Mouse (Mus musculus) myocyte (in vitro differentiated cells): ENCODE measurements around the gene Akr1c14. TPM values are rescaled to one million over a fixed set of nuclear protein-coding genes. Genes with fewer than 3 reads are reported as not detected.

Source experiments
- H3K27me3 ChIP-seq: one replicate; pipeline ENCODE4 v1.6.1; 2011; ENCODE audit not compliant: control insufficient read depth, insufficient read depth, insufficient read length
- H3K36me3 ChIP-seq: one replicate; pipeline ENCODE4 v1.6.1; 2011; ENCODE audit not compliant: control insufficient read depth, insufficient read depth
- H3K4me2 ChIP-seq: one replicate; pipeline ENCODE4 v1.6.1; 2011; ENCODE audit warnings: low read depth, control low read depth
- H3K4me3 ChIP-seq: one replicate; pipeline ENCODE4 v1.5.1; 2011; ENCODE audit warnings: mild to moderate bottlenecking, control low read depth, moderate library complexity
- H3K79me2 ChIP-seq: one replicate; pipeline ENCODE4 v1.6.1; 2011; ENCODE audit not compliant: control insufficient read depth, insufficient read depth
- H3ac ChIP-seq: one replicate; pipeline ENCODE4 v1.6.1; 2011; ENCODE audit not compliant: control insufficient read depth, insufficient read length
- CEBPB ChIP-seq: IDR thresholded peaks from 2 replicates; pipeline ENCODE4 v1.6.1; 2011; ENCODE audit warnings: mild to moderate bottlenecking, moderate library complexity; ENCODE audit not compliant: poor library complexity, insufficient read depth, severe bottlenecking
- E2F4 ChIP-seq: IDR thresholded peaks from one replicate; pipeline ENCODE4 v1.6.1; 2011; ENCODE audit warnings: mild to moderate bottlenecking, control low read depth, moderate library complexity; ENCODE audit not compliant: insufficient read depth
- MAX ChIP-seq: IDR thresholded peaks from one replicate; pipeline ENCODE4 v1.6.1; 2011; ENCODE audit warnings: low read depth, mild to moderate bottlenecking, control low read depth
- MYOD1 ChIP-seq, 3 experiments: IDR thresholded peaks; one replicate each; pipeline ENCODE4 v1.6.1; 2011; ENCODE audit warnings: control low read depth in 2 of 3, low read depth in 2 of 3, mild to moderate bottlenecking in 2 of 3, moderate library complexity in 1 of 3; ENCODE audit not compliant: insufficient read length in 2 of 3, control insufficient read depth in 1 of 3
- MYOG ChIP-seq, 3 experiments: IDR thresholded peaks; one replicate each; pipeline ENCODE4 v1.6.1; 2011; ENCODE audit warnings: control low read depth in 2 of 3, low read depth in 2 of 3, mild to moderate bottlenecking in 2 of 3; ENCODE audit not compliant: insufficient read length in 2 of 3, control insufficient read depth in 1 of 3, insufficient read depth in 1 of 3
- POLR2A ChIP-seq: IDR thresholded peaks from one replicate; pipeline ENCODE4 v1.6.1; 2011; ENCODE audit warnings: low read depth, mild to moderate bottlenecking, control low read depth, moderate library complexity; ENCODE audit not compliant: insufficient read length
- POLR2AphosphoS2 ChIP-seq: IDR thresholded peaks from one replicate; pipeline ENCODE4 v1.6.1; 2011; ENCODE audit warnings: low read depth, control low read depth; ENCODE audit not compliant: insufficient read length
- REST ChIP-seq: IDR thresholded peaks from one replicate; pipeline ENCODE4 v1.6.1; 2011; ENCODE audit warnings: mild to moderate bottlenecking, control low read depth, moderate library complexity; ENCODE audit not compliant: insufficient read depth, insufficient read length
- SRF ChIP-seq: IDR thresholded peaks from one replicate; pipeline ENCODE4 v1.6.1; 2011; ENCODE audit warnings: low read depth; ENCODE audit not compliant: control insufficient read depth, insufficient read length
- TCF12 ChIP-seq: IDR thresholded peaks from one replicate; pipeline ENCODE4 v1.6.1; 2011; ENCODE audit warnings: mild to moderate bottlenecking, control low read depth; ENCODE audit not compliant: poor library complexity, insufficient read depth, severe bottlenecking
- TCF3 ChIP-seq: IDR thresholded peaks from one replicate; pipeline ENCODE4 v1.6.1; 2011; ENCODE audit warnings: low read depth, control low read depth; ENCODE audit not compliant: insufficient read length
- USF1 ChIP-seq: IDR thresholded peaks from one replicate; pipeline ENCODE4 v1.6.1; 2011; ENCODE audit warnings: low read depth, mild to moderate bottlenecking, control low read depth, moderate library complexity
- polyA plus RNA-seq: library from polyadenylated mRNA; unstranded; fragments of >200 nt; fragmentation: generic; extraction: Trizol; gene quantifications from one replicate; pipeline ENCODE4 v1.2.1, GENCODE M21; 2012; ENCODE audit warnings: missing spikeins

Akr1c14 gene
- polyA plus RNA-seq, 1 experiment = 0.05 TPM

DNA sequence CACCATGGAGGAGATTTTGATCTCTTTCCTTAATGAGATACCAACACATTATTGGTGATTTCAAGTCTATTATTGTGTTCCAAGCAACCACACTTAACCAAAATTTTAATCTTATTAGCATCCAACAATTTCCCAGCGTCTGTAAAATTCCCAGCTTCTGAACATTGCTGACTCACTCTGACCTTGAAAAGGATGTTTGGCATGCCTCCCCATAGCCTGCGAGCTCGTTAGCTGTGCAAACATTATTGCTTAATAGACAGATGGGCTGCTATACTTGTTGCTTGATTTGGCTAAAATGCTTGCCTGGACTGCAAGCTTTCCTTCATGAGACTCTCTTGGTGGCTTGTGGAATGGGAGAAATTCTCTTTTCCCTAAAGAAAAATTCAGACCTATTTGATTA is 16.3 kb upstream of the Akr1c14 start:
- Histone ChIP-seq H3ac (no peak overlapping the region), H3K36me3 (no peaks in the 10 kb centered on the region), H3K4me3 (no peak overlapping the region), H3K4me2 (no peak overlapping the region), H3K79me2 (no peaks in the 10 kb centered on the region), H3K27me3 (no peaks in the 10 kb centered on the region)
- TF ChIP-seq TCF3 (no peak), USF1 (no peak), MAX (no peak), E2F4 (no peak), MYOD1 (IDR thresholded peaks at IDR 0.05; ENCODE audit: control insufficient read depth in 1 of 3, insufficient read length in 2 of 3, low read depth in 2 of 3) (no peak), MYOG (IDR thresholded peaks at IDR 0.05; ENCODE audit: control insufficient read depth in 1 of 3, insufficient read depth in 1 of 3, insufficient read length in 2 of 3, low read depth in 2 of 3) (no peak), CEBPB (peak; percentile 53; the same call in 1 of the 2 replicates)

DNA sequence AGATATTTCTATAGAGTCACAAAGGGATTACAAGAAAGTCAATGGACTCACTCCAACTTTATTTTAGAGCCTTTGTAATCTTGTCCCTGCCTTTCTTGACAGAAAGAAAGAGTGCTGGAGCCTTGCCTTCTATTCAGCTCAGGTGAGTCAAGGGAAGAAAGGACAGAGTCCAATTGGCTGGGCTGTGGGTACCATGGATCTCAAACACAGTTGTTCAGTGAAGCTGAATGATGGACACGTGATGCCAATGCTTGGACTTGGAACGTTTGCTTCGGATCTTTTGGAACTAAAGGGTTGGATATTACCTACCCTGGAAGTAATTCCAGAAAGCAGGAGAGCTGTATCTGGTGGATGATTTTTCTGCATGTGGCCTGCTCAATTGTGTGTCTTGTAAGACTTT is 13.8 kb upstream of the Akr1c14 start:
- TF ChIP-seq TCF3 = no peak
- TF ChIP-seq E2F4 = no peak
- no peak for TF ChIP-seq CEBPB
- no peak for TF ChIP-seq POLR2A
- TF ChIP-seq USF1 = no peak
- TF ChIP-seq TCF12 = no peak
- no peak for TF ChIP-seq SRF
- no peak for TF ChIP-seq MAX
- TF ChIP-seq POLR2AphosphoS2 = no peak
- no peak for TF ChIP-seq REST
- no peak for TF ChIP-seq MYOG (IDR thresholded peaks at IDR 0.05; ENCODE audit: control insufficient read depth in 1 of 3, insufficient read depth in 1 of 3, insufficient read length in 2 of 3, low read depth in 2 of 3)
- no peak for TF ChIP-seq MYOD1 (IDR thresholded peaks at IDR 0.05; ENCODE audit: control insufficient read depth in 1 of 3, insufficient read length in 2 of 3, low read depth in 2 of 3)
- H3K27me3 ChIP-seq = no peaks in the 10 kb centered on the region
- no peak overlapping the region for H3K4me3 ChIP-seq
- H3K36me3 ChIP-seq = no peaks in the 10 kb centered on the region
- H3K4me2 ChIP-seq = no peak overlapping the region
- no peaks in the 10 kb centered on the region for H3K79me2 ChIP-seq
- no peak overlapping the region for H3ac ChIP-seq

DNA sequence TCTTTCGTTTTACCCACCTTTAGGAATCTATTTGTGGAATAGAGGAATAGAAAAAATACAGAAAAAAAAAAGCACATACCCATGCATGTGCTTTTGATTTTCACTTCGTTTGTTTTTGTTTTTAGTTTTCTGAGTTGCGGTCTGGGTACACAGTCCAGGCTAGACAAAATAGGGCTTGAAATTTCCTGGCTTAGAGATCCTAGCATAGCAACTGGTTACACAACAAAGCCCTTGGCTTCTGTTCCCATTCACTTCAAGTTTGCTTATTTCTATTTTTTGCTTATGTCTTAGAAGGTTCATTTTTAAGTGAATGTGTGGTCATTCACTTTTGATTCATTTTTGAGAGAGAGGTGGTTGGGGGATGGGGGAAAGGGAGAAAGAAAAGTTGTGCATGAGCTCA is 2.7 kb upstream of the Akr1c14 start:
- Histone ChIP-seq H3ac (no peak overlapping the region), H3K36me3 (no peaks in the 10 kb centered on the region), H3K27me3 (no peaks in the 10 kb centered on the region), H3K79me2 (no peaks in the 10 kb centered on the region), H3K4me3 (no peak overlapping the region), H3K4me2 (no peak overlapping the region)
- TF ChIP-seq POLR2AphosphoS2 (no peak), MYOD1 (IDR thresholded peaks at IDR 0.05; ENCODE audit: control insufficient read depth in 1 of 3, insufficient read length in 2 of 3, low read depth in 2 of 3) (no peak), CEBPB (no peak), TCF12 (no peak), MAX (no peak), USF1 (no peak), SRF (no peak), TCF3 (no peak), REST (no peak), E2F4 (no peak), MYOG (IDR thresholded peaks at IDR 0.05; ENCODE audit: control insufficient read depth in 1 of 3, insufficient read depth in 1 of 3, insufficient read length in 2 of 3, low read depth in 2 of 3) (no peak), POLR2A (no peak)

DNA sequence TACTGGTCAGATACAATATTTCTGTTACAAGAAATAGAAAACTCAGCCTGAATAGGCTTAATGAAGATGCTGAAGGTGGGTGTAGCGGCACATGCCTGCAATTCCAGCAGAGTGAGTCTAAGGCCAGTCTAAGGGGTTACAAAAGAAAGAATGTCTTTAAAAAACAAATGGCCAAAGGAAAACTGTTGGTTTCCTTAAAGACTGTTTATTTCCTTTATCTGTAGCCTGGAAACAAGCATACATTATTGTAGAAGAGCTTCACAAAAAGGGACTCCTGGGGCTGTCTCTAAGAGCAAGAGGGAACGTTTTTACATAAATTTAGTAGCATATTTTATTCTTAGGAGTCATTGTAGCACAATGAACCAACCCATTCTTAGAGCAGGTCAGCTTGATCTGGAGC is 2.0 kb upstream of the Akr1c14 start:
- TF ChIP-seq MYOG (IDR thresholded peaks at IDR 0.05; ENCODE audit: control insufficient read depth in 1 of 3, insufficient read depth in 1 of 3, insufficient read length in 2 of 3, low read depth in 2 of 3) (no peak), CEBPB (no peak), USF1 (no peak), TCF12 (no peak), REST (no peak), POLR2AphosphoS2 (no peak), E2F4 (no peak), TCF3 (no peak), SRF (no peak)
- no peaks in the 10 kb centered on the region for H3K27me3 ChIP-seq
- no peak overlapping the region for H3K4me2 ChIP-seq
- H3K4me3 ChIP-seq = no peak overlapping the region
- H3K36me3 ChIP-seq = no peaks in the 10 kb centered on the region
- no peaks in the 10 kb centered on the region for H3K79me2 ChIP-seq
- H3ac ChIP-seq = no peak overlapping the region

DNA sequence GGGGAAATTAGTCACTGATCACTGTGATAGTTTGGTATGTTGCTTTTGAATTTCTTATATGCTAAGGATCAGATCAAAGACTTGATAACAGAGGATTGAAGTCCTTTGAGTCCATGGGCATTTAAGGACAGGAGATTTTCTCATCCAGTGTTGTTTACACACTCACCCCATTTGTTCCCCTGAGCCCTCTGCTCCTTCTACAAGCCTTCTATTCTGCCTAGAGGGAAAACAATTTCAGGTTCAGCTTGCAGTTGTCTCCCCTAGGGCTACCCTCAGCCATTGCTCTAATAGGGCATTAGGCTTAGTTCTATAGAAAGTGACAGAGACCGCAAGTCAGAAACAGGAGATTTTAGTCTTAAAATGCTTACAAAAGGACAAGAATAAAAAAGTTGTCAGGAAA is 585 bp upstream of the Akr1c14 start:
- Histone ChIP-seq H3K79me2 (no peaks in the 10 kb centered on the region), H3K36me3 (no peaks in the 10 kb centered on the region), H3K4me3 (no peak overlapping the region), H3K4me2 (no peak overlapping the region), H3ac (no peak overlapping the region), H3K27me3 (no peaks in the 10 kb centered on the region)
- TF ChIP-seq MYOD1 (IDR thresholded peaks at IDR 0.05; ENCODE audit: control insufficient read depth in 1 of 3, insufficient read length in 2 of 3, low read depth in 2 of 3) = no peak
- no peak for TF ChIP-seq SRF
- TF ChIP-seq CEBPB = no peak
- TF ChIP-seq USF1 = no peak
- TF ChIP-seq TCF12 = no peak
- no peak for TF ChIP-seq TCF3
- no peak for TF ChIP-seq POLR2AphosphoS2
- TF ChIP-seq MAX = no peak
